Mouse (Mus musculus) urinary bladder, adult 2 months (tissue): Measurements from ENCODE around the gene Slc4a1. TPM values are rescaled to one million over a fixed set of nuclear protein-coding genes. Genes with fewer than 3 reads are reported as not detected.

ENCODE experiments used
- DNase-seq: peaks from one replicate; pipeline ENCODE4 v3.0.0; 2022; ENCODE audit warnings: low spot score
- polyA plus RNA-seq: library from polyadenylated mRNA; depleted of rRNA; stranded (reverse); fragments of >200 nt; gene quantifications from 2 replicates; pipeline ENCODE4 v1.2.3, GENCODE M21; 2012

The Slc4a1 gene
- polyA plus RNA-seq, 1 experiment = not detected

GRCm38 (mm10) chr11:102350981-102351523, 15.0 kb downstream of the Slc4a1 start:
- DNase-seq = no peak

- DNase-seq = no peak
Measured at GRCm38 (mm10) chr11:102350416-102350815, 15.6 kb downstream of the Slc4a1 start.

GRCm38 (mm10) chr11:102349189-102349954, 16.6 kb downstream of the Slc4a1 start:
- no peak for DNase-seq

GRCm38 (mm10) chr11:102348771-102349170, 17.2 kb downstream of the Slc4a1 start:
- DNase-seq = no peak

- DNase-seq = no peak
Measured at GRCm38 (mm10) chr11:102348101-102348585, 17.9 kb downstream of the Slc4a1 start.

GRCm38 (mm10) chr11:102347683-102348082, 18.3 kb downstream of the Slc4a1 start:
- no peak for DNase-seq

- DNase-seq = no peak
Measured at GRCm38 (mm10) chr11:102346926-102347325, 19.1 kb downstream of the Slc4a1 start.

GRCm38 (mm10) chr11:102344458-102344857, 21.5 kb downstream of the Slc4a1 start:
- no peak for DNase-seq

- no peak for DNase-seq
Measured at GRCm38 (mm10) chr11:102342742-102343141, 23.3 kb downstream of the Slc4a1 start.

- no peak for DNase-seq
Measured at GRCm38 (mm10) chr11:102341101-102341500, 24.9 kb downstream of the Slc4a1 start.

- DNase-seq = no peak
Measured at GRCm38 (mm10) chr11:102339624-102340023, 26.4 kb downstream of the Slc4a1 start.

- DNase-seq = no peak
Measured at GRCm38 (mm10) chr11:102339195-102339594, 26.8 kb downstream of the Slc4a1 start.

- DNase-seq = no peak
Measured at GRCm38 (mm10) chr11:102338561-102338960, 27.4 kb downstream of the Slc4a1 start.

GRCm38 (mm10) chr11:102337921-102338320, 28.1 kb downstream of the Slc4a1 start:
- no peak for DNase-seq

- DNase-seq = no peak
Measured at GRCm38 (mm10) chr11:102336191-102336590, 29.8 kb downstream of the Slc4a1 start.

- DNase-seq = no peak
Measured at GRCm38 (mm10) chr11:102334973-102335700, 30.9 kb downstream of the Slc4a1 start.

GRCm38 (mm10) chr11:102334010-102334409, 32.0 kb downstream of the Slc4a1 start:
- DNase-seq = no peak

- no peak for DNase-seq
Measured at GRCm38 (mm10) chr11:102333061-102333460, 32.9 kb downstream of the Slc4a1 start.

- no peak for DNase-seq
Measured at GRCm38 (mm10) chr11:102331806-102332205, 34.2 kb downstream of the Slc4a1 start.

- DNase-seq = no peak
Measured at GRCm38 (mm10) chr11:102330039-102330438, 36.0 kb downstream of the Slc4a1 start.

GRCm38 (mm10) chr11:102329518-102329917, 36.5 kb downstream of the Slc4a1 start:
- DNase-seq = no peak

GRCm38 (mm10) chr11:102327839-102328238, 38.2 kb downstream of the Slc4a1 start:
- no peak for DNase-seq

GRCm38 (mm10) chr11:102327250-102327649, 38.8 kb downstream of the Slc4a1 start:
- DNase-seq = no peak
